Mouse (Mus musculus) gastrocnemius, postnatal 36 days (tissue): ENCODE results near the gene Bpifa1. TPM values are rescaled to one million over a fixed set of nuclear protein-coding genes. Genes with fewer than 3 reads are reported as not detected.
"Not testable (repeated sequence)": the region's sequence is repeated elsewhere in the genome, so short reads cannot be mapped to it uniquely, and the experiment has no call there.

Experiments used
- DNase-seq, 2 experiments: peaks; one replicate each; pipeline ENCODE4 v3.0.0; 2022
- intact Hi-C: fragments of 180-260 bp; cut with DNase I; formaldehyde crosslinking; loops from one replicate; pipeline ENCODE4 v1.15.1; 2025
- long read RNA-seq, 2 experiments: library from polyadenylated mRNA; stranded (forward); transcript quantifications; one replicate each; pipeline ENCODE4 v2.0.0; 2021
- total RNA-seq, 2 experiments: library from RNA; stranded (reverse); gene quantifications; 2 replicates each; pipeline ENCODE4 v1.2.3; 2021

The Bpifa1 gene
- total RNA-seq: not detected
- long read RNA-seq, experiment 1: 0 reads
- long read RNA-seq, experiment 2: 0 reads

DNA sequence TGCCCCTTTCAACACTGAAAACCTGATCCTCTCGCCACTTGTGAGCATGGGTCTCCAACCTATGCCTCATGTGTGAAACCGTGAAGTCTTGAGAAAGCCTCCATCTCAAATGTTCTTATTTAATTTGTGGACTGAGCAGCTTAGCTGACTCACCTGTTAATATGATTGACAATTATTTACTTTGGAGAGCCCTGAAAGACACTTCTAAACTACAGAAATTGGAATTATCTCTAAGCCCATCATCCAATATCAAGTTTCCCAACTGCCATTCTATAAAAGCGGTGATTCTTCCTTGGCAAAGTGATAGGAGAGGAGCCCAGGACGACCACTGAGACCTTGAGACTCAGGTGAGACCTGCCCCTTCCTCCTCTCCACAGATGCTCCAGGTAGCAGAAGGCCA is at the start of gene Bpifa1:
TSS of gene Bpifa1 (plus strand) at position 301 of the 400 bp plus-strand sequence.
- intact Hi-C loops: no loop called here
- no peak for DNase-seq

DNA sequence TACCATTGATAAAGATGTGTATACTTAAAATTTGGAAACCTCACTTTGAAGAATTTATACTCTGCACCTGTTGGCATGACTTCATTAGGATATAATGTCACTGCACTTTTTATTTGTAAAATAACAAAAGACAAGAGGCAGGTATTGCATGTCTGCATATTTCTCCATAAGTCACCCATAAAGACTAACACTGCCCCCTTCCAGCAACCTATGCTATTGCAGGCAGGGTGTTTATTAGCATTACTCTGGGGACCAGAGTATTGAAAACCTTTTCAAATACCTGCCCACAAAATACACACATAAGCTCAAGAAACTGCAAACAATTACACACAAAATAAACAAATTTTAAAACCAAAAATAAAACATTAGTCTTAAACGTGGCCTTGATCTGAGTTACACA is 44.9 kb upstream of the Bpifa1 start:
- intact Hi-C loops: no loop called here
- DNase-seq: no peak

DNA sequence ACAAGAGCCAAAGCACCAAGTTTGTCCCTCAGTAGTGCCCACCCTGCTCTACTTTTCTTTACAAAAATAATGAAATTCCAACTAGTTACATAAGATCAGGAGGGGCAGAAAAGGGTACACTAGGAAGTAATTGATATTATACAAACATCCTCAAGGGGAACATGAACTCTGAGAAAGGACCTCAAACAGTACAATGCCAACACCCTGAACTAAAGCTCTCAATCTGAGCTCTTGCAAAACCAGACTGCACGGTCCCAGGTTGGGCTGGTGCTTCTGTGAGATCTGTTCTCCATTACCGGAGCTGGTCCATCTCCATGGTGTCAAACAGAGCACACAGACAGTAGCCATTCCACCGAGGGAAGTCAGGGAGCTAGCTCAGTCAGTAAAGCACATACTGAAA is 25.3 kb upstream of the Bpifa1 start:
- DNase-seq: no peak
- intact Hi-C loops: no loop called here

DNA sequence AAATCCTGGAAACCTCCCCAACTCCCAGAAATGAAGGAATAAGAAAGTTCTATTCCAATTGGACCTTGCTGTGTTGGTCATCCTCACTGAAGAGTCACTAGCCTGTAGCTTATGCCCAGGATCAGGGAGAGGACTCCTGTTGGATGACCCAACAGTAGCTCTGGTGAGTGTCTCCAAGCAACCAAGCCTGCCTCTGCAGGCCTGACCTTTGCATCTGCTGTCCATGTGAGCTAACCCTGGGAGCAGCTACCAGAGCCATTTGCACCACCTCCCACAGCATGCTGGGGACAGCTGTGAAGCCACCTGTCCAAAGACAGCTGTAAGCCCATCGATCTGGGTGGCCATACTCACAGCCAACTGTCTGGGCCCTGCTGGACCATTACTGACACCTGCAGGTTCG is 12.6 kb upstream of the Bpifa1 start, which contains the start of gene Bpifa3:
TSS of gene Bpifa3 (plus strand) at position 217 of the 400 bp plus-strand sequence.
- DNase-seq: no peak
- intact Hi-C loops: no loop called here

DNA sequence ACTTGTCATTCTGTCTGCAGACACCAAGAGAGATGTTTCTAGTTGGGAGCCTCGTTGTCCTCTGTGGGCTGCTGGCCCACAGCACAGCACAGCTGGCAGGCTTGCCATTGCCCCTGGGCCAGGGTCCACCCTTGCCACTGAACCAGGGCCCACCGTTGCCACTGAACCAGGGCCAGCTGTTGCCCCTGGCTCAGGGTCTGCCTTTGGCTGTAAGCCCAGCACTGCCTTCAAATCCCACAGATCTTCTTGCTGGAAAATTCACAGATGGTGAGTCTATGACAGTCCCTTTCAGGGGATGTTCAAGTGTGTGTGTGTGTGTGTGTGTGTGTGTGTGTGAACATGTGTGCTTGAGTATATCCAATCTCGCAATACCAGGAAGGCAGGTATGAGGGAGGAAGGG is 1.1 kb downstream of the Bpifa1 start:
- DNase-seq: no peak
- intact Hi-C loops: no loop called here

DNA sequence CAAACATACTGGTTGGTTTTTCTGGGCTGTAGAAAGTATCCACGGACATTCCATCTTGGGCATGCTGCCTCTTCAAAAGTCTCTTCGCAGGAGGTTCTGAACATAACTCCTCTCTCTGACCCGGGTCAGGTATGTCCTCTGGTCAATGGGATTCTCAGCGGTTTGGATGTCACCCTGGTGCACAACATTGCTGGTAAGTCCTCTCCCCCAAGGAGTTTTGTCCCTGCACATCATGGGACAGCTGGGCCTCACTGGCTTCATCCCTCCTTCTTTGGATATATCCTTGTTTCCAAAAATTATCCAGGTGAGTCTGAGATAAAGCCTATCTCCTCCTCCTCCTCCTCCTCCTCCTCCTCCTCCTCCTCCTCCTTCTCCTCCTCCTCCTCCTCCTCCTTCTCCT is 4.8 kb downstream of the Bpifa1 start:
- intact Hi-C loops: no loop called here
- DNase-seq: no peak

DNA sequence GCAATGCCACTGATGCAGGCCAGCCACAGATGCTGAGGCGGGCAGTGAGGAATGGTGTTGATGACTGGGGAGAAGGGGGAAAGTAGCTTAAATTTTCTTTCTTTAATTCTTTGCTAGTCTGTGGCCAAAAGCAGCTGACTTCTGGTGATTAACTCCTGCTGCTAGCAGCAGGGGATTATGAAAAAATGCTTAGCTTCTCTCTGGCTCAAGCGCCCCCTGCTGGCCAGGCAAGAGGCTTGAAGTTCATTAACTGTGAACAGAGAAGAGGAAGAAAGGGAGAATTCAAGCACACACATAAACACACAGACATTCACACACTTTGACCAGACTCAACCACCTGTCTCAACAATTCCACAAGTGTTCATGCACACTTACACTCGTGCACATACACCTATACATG is 15.8 kb downstream of the Bpifa1 start:
- no peak for DNase-seq
- intact Hi-C loops: no loop called here

DNA sequence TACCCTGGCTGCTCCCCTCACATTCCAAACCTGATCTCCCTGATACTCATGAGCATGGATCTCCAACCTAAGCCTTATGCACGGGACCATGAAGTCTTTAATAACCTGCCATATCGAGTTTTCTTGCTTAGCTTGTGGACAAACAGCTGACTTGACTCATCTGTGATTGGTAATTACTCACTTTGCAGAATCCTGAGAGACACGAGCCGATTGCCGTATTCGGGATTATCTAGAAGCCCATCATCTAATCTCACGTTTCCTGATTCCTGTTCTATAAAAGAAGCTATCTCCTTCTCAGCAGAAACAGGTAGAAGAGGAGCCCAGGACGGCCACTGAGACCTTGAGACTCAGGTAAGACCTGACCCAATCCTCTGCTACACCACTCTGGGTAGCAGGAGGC is 19.6 kb downstream of the Bpifa1 start, which contains the start of gene Bpifa5:
TSS of gene Bpifa5 (plus strand) at position 301 of the 400 bp plus-strand sequence.
- DNase-seq: no peak
- intact Hi-C loops: no loop called here

DNA sequence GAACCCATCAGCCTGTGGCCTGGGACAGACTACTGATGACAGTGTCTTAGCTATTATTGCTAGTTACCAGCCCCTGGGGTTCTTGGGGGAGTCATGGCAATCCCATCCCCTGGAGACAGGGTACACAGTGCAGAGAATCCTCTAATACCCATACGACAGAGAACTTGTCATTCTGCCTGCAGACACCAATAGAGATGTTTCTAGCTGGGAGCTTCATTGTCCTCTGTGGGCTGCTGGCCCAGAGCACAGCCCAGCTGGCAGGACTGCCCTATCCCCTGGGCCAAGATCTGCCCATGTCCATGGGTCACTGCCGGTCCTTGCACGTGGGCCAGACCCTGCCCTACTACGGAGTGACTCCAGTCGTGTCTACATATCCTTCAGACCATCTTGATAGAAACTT is 20.6 kb downstream of the Bpifa1 start:
- no peak for DNase-seq
- intact Hi-C loops: no loop called here

DNA sequence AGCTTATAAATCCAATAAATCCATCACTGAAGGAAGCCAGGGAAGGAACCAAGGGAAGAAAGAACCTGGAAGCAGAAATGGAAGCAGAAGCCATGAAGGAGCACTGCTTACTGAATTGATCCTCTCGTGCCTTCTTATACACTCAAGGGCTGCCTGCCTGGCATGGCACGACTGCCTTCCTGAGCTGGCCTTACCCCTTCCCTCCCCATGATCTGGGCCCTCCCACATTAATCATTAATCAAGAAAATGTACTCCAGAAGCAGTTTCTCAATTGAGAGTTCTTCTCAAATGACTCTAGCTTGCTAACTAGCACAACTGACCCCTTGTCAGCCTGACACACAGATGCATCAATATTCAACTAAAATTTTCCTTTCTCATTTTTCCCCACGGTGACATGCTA is 26.5 kb downstream of the Bpifa1 start:
- intact Hi-C loops: no loop called here
- DNase-seq: no peak

DNA sequence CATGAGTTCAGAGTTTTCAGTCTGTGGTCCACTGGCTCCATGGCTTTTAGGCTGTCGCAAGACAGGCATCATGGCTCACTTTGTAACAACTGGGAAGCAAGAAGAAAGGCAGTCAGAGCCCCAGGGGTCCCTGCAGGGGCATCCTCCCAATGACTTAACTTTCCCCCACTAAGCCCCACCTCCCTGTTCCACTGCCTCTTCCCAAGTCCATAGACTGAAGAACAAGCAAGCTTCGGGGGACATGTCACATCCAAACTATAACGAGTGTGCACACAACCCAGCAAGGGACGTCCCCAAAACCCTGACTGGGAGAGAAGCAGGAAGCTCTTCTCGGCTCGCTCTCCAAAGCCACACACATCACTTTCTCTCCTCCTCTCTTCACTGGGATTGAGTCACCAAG is 28.9 kb downstream of the Bpifa1 start:
- intact Hi-C loops: no loop called here
- no peak for DNase-seq

DNA sequence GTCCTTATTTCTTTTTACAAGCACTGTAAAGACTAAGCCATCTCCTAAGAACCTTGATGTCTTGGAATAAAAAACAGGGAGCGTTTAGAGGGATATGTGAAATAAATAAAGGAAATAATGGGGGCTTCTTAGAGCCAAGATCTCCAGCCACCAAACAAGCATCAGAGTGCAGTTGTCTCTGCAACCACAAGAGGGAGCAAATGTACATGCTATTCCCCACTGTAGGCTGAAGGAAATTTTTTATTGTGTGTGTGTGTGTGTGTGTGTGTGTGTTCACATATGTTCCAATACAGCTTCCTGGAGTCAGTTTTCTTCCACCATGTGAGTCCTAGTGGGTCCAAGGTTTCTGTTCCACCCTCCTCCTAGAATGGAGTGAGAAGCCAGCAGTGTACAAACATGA is 30.6 kb downstream of the Bpifa1 start:
- DNase-seq: no peak
- intact Hi-C loops: no loop called here

DNA sequence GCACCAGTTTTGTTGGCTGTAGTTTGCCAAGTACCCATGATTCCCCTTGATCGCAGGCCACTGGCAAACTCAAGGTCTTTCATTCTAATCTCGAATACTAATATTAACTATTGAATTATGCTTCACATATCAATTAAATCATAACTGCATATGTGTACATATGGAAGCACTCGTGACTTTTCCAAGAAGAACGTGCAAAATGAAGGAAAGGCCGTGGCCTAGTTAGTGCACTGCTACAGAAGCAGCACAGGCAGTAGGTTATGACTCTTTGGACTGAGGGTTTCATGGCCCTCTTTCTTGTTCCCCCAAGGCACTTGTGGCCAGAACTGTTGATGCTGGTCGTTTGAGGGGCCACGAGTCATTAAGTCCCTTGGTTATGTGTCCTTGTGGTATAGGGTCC is 39.2 kb downstream of the Bpifa1 start:
- intact Hi-C loops, DNase-seq: not testable (repeated sequence)

DNA sequence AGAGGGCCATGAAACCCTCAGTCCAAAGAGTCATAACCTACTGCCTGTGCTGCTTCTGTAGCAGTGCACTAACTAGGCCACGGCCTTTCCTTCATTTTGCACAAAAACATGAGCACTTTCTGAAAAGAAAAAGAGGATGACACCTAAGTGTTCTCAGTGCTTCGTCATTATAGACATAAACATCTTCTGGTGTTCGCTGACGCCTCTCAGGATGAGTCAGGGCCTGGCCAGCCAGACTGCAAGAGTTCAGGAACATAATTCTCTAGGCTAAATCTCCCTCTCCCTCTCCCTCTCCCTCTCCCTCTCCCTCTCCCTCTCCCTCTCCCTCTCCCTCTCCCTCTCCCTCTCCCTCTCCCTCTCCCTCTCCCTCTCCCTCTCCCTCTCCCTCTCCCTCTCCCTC is 40.4 kb downstream of the Bpifa1 start:
- intact Hi-C loops, DNase-seq: not testable (repeated sequence)

DNA sequence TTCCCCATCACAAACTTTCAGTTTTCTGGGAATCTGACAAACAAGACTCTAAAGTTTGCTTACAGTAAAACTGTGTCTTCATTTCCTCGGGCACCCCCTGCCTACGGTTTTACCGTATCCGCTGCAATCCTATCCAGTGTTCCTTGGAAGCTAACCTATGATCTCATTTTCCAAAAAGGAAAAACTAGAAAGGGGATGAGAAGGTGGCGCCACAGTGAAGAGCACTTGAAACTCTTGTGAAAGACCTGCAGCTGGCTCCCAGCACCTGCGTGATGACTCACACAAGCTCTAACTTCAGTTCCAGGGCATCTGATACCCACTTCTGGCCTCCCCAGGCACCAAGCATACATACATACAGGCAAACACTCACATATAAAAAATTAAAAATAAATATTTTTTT is 42.6 kb downstream of the Bpifa1 start:
- intact Hi-C loops: no loop called here
- DNase-seq: no peak

DNA sequence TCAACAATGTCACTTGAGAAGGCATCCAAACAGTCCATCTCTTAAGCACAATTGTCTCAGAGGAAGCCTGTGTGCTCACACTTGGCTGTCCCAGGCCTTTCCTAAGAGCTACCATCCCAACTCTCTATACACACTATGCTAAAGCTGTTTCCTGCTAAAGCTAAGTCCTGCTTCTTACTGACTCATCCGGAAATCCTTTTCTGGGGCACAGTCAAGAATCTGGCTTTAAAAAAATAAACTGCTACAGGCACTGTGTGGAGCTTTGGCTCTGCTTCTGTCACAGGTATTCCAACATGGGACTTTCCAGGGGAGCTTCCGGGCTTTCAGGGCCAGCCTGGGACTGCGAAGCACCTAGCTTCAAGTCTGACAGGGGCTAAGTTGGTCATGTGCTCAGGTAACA is 43.1 kb downstream of the Bpifa1 start:
- intact Hi-C loops: no loop called here
- DNase-seq: no peak

DNA sequence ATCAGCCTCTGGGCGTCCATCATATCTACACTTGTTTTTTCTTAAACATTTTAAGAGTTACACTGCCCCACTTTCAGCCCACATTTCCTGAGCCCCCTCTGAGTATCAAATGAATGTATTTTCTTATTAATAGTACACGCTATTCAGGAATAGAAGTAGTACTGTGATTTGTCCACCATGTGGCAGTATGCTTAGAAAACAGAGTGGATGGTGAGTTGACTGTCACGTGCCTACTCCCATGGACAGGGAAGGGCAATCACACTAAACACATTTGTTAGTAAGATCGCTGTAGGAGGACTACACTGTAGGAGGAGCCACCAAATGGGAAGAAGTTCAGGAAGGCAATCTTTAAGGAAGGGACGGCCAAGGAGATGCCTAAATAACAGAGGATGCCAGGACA is 44.8 kb downstream of the Bpifa1 start:
- no peak for DNase-seq
- intact Hi-C loops: no loop called here

DNA sequence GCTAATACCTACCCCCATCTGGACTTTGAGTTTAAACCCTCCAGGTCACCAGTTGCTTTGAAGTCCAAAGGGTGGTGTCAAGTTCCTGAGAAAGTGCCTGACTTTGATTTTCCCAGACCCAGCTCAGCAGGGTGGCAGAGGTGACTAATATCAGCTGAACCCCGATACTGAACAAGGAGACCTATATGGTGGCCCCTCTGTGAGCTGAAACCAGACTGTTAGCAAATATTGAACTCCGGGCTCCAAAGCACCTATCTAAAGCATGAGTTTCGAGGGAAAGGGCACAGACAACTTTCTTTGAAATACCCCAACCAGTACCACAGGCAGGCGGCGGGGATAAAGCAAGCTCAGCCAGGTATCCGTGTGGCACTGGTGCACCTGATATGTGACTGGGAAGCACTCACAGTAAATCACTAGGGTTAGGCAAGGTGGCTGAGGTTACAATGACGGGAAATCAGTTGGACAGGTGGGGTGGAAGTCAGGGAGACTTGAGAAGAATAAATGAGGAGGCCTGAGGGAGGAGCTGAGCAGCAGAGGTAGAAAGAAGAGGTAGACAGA is 47.3 kb downstream of the Bpifa1 start:
- DNase-seq: no peak
- intact Hi-C loops: no loop called here

DNA sequence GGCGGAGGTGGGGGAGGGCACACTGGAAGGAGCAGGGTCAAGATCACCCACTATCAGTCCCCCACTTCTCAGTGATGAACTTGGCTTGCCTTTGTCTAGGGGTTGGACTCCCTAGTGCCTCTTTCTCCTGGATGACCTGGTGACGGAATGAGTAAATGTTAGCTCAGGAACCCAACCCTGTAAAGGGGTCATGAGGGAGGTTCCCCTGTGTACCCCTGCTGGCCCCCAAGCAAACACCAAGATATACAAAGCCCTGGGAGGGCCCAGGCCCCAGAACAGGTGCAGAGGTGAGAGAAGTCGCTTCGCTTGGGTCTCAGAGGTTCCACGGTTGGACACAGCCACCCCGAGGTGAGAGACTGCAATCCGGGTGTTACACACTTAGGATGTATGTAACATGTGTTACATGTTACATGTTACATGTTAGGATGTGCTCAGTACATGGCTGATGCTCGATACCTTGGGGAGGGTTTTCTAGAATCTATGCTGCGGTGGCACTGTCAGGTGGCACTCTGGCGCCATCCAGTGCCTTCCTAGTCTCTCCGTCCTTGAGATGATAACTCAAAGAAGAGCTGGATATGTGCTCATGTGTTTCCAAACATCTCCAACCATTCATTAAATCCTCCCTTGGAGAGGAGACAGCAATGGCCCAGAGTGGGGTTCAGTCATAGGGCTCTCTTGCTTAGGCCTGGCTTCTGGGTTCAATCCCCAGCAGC is 48.0 kb downstream of the Bpifa1 start, which contains the start of gene Bpifb1:
TSS of gene Bpifb1 (plus strand) at position 273 of the 713 bp plus-strand sequence.
- intact Hi-C loops: no loop called here
- DNase-seq: no peak

DNA sequence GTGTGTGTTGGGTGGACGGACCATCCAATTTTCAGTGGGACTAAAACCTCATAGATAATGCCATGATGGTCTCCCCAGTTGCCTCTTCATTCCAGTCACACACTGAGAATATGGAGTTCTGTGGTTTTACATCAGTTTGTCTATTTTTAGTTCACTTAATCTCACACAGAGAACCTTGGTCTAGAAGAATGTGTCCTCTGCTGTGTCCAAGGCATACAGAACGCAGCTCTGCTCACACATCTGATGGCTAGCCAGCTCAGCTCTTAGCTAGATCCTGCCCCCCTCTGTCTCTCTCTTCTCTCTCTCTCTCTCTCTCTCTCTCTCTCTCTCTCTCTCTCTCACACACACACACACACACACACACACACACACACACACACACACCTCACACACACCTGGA is 49.5 kb downstream of the Bpifa1 start:
- DNase-seq: no peak
- intact Hi-C loops: no loop called here

DNA sequence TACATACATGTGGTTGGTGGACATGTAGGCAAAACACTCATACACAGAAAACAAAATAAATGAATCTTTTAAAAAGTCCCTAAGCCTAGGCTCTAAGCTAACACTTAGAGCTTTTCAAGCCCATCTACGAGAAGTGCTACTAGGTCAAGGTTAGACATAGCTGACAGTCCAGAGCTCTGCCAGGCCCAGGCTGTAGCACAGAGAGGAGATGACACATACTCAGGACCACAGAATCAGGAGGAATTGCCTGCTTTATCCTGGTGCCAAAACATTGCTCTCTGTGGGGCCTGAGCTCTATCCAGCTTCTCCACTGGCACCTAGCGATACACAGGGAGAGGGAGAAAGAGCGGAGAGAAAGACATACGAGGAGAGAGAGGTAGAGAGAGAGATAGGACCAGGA is 50.4 kb downstream of the Bpifa1 start:
- intact Hi-C loops: no loop called here
- no peak for DNase-seq

DNA sequence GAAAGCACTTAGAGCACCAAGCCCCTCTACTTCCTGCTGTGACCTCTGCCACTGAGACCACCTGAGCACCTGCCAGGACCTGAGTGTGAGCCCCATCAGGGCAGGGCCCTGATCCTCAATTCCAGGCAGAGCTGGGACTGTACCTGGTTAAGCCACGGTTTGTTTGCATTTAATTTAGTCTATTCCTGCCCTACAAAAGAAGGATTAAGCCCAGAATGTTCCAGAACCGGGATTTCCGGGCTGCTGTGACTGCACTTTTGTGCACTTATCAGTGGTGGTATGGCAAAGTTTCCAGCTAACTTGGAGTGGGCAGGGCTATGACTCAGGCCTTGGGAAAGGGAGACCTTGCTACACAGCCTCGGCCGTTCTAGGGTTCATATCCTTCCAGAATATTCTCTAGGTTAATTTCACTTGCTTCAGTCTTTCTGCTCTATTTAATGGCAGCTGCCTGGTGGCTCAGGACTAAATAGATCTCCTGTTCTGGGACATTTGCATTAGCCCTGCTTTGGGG is 51.4 kb downstream of the Bpifa1 start:
- intact Hi-C loops: no loop called here
- no peak for DNase-seq
